Mouse (Mus musculus): ENCODE data around the gene Mphosph9. TPM values are rescaled to one million over a fixed set of nuclear protein-coding genes. Genes with fewer than 3 reads are reported as not detected.
A peak's percentile ranks its signal among the peaks of the same experiment; 100 is the strongest.
"Not testable (repeated sequence)": the region's sequence is repeated elsewhere in the genome, so short reads cannot be mapped to it uniquely, and the experiment has no call there.

The Mphosph9 gene
- polyA plus RNA-seq, 1 experiment from 2014 or later = 18.8 TPM

DNA sequence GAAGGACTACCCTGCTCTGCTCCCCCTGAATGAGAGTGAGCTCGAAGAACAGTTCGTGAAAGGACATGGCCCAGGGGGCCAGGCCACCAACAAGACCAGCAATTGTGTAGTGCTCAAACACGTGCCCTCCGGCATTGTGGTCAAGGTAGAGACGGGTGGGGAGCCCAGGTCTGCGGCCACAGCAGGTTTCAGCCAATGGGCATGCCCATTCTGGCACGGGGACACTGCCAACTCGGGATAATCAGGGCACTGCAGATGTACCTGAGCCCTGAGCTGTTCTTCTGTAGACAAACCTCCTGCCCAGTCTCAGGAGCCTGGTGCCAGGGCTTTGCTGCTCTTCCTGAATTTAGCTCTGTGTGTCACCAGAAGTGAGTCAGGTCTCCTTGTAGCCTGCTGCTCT lies 11.0 kb upstream of the Mphosph9 start:
- H3K9me3 ChIP-seq = no peaks in the 10 kb centered on the region
- H3K27ac ChIP-seq = peak overlapping the region; percentile 62; the same call in 1 of the 2 replicates
- no peak overlapping the region for H3K9ac ChIP-seq (replicated peaks)
- 89% methylated on average over 8 of the region's 8 CpGs for WGBS
- no peaks in the 10 kb centered on the region for H3K27me3 ChIP-seq
- no peaks in the 10 kb centered on the region for H3K36me3 ChIP-seq
- peaks cover 11% of the 10 kb centered on the region for H3K4me1 ChIP-seq (replicated peaks)
- H3K4me3 ChIP-seq (replicated peaks) = no peak overlapping the region
- H3K4me2 ChIP-seq = no peak overlapping the region
- ATAC-seq (ENCODE audit: insufficient number of reproducible peaks, insufficient read depth, low FRiP score, low TSS enrichment, low read depth) = no peak

DNA sequence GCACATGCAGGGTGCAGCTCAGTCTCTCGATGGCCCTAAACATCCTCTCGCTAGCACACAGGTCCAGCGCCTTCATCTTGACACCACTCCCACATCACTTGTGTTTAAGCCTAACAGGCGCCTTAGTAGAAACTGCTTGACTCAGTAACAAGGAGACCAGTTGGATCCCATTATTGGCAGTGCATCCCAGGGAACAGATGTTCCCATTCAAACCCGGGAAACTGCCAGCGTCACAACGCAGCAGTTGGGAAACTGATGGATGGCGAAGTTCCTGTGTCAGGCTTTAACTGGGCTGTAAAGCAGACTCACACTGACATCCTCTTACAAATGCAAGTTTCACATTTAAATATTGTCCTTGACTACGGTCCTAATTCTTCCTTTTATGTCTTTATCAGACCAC lies 10.1 kb upstream of the Mphosph9 start:
- no peak overlapping the region for H3K27ac ChIP-seq
- 23% methylated on average over 9 of the region's 9 CpGs for WGBS
- no peaks in the 10 kb centered on the region for H3K36me3 ChIP-seq
- peaks cover 11% of the 10 kb centered on the region for H3K4me1 ChIP-seq (replicated peaks)
- ATAC-seq (ENCODE audit: insufficient number of reproducible peaks, insufficient read depth, low FRiP score, low TSS enrichment, low read depth) = no peak
- no peak overlapping the region for H3K4me2 ChIP-seq
- H3K9me3 ChIP-seq = no peaks in the 10 kb centered on the region
- H3K9ac ChIP-seq (replicated peaks) = no peak overlapping the region
- no peaks in the 10 kb centered on the region for H3K27me3 ChIP-seq
- H3K4me3 ChIP-seq (replicated peaks) = no peak overlapping the region

DNA sequence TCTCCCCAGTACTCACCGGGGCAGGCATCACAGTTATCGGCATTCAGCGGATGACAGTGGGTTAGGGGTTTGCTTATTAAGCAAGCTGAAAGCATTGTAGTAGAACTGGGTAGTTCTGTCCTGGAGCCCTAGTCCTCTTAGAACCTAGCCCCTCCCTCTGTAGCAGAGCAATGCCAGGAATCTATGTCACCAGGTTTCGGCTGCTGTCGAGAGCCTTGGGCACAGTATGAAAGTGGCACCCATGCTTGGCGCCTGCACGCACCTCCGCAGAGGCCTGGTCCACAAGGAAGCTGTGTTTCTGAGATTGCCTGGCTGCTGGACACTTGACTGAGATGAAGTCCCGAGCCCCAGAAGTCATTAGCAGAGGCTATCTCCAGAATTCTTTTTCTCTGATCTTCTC lies 9.3 kb upstream of the Mphosph9 start:
- Histone ChIP-seq H3K4me3 (replicated peaks) (no peak overlapping the region), H3K4me1 (replicated peaks) (peaks cover 11% of the 10 kb centered on the region), H3K27ac (no peak overlapping the region), H3K27me3 (no peaks in the 10 kb centered on the region), H3K36me3 (no peaks in the 10 kb centered on the region), H3K9me3 (no peaks in the 10 kb centered on the region), H3K9ac (replicated peaks) (no peak overlapping the region), H3K4me2 (no peak overlapping the region)
- ATAC-seq (ENCODE audit: insufficient number of reproducible peaks, insufficient read depth, low FRiP score, low TSS enrichment, low read depth) = no peak
- 86% methylated on average over 9 of the region's 9 CpGs for WGBS

DNA sequence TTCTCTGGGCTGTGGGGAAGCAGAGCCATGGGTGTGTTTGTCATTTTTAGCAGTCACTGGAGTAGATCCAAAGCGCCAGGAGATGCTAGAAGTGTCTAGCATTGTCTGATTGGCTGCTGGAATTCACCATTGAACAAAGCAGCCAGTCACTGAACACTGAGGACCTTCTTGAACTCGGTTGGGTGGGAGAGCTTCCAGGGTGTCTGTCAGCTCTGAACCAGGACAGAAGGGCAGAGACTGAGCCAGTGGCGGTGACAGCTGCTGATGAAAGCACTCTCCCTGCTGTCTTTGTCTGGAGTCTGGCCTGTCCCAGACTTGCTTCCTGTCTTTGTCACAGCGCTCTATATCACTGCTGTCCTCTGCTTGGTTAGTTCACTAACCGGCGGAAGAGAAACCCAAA lies 6.6 kb upstream of the Mphosph9 start:
- Histone ChIP-seq H3K9ac (replicated peaks) (no peak overlapping the region), H3K36me3 (no peaks in the 10 kb centered on the region), H3K4me2 (no peak overlapping the region), H3K27me3 (no peaks in the 10 kb centered on the region), H3K27ac (no peak overlapping the region), H3K9me3 (no peaks in the 10 kb centered on the region), H3K4me3 (replicated peaks) (no peak overlapping the region), H3K4me1 (replicated peaks) (peaks cover 6% of the 10 kb centered on the region; the same call in 1 of the 2 replicates)
- WGBS = 52% methylated on average over 6 of the region's 6 CpGs
- no peak for ATAC-seq (ENCODE audit: insufficient number of reproducible peaks, insufficient read depth, low FRiP score, low TSS enrichment, low read depth)

DNA sequence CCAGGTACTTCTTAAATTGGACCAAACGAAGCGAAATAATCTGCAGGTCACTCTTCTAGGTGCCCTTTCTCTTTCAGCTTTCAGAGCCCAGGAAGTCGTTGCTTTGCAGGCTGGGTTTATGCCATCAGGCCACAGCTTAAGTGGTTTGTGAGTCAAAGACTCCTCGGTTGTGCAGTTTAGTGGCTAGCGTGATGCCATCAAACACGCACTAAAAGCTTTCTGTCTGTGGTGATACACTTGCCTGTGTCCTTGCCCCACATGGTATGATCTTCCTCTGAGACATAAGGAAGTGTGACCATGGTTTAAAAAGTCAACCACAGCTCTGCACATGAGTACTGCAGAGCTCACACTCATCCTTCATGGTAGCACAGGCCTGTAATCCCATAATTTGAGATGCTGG lies 2.3 kb upstream of the Mphosph9 start:
- Histone ChIP-seq H3K4me1 (replicated peaks) (peaks cover 14% of the 10 kb centered on the region), H3K9me3 (no peaks in the 10 kb centered on the region), H3K4me2 (no peak overlapping the region), H3K36me3 (peaks cover 2% of the 10 kb centered on the region; the same call in 1 of the 2 replicates), H3K4me3 (replicated peaks) (no peak overlapping the region), H3K27ac (no peak overlapping the region), H3K9ac (replicated peaks) (no peak overlapping the region), H3K27me3 (no peaks in the 10 kb centered on the region)
- no peak for ATAC-seq (ENCODE audit: insufficient number of reproducible peaks, insufficient read depth, low FRiP score, low TSS enrichment, low read depth)
- 90% methylated on average over 6 of the region's 6 CpGs for WGBS

DNA sequence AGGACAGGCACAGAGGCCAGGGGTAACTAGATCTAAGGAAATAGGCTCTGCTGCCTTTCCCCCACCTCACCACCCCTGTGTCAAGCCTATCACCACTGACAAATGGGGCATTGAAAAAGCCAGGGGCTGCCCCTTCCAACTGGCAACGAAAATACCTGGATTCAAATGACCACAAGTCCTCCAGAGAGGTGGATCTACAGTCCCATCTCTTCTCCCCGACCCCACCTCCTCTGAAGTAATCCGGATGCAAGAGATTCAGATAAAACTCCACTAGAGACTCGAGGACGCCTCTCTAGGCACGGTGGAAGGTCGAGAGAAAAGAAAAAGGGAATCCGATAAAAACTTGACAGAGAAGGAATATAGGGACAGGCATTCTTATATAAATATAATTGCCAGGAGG lies 943 bp downstream of the Mphosph9 start:
- Histone ChIP-seq H3K4me2 (peak overlapping the region; percentile 70), H3K9me3 (no peaks in the 10 kb centered on the region), H3K27me3 (no peaks in the 10 kb centered on the region), H3K36me3 (peaks cover 22% of the 10 kb centered on the region), H3K4me3 (replicated peaks) (peak overlapping the region; percentile 69), H3K9ac (replicated peaks) (peak overlapping the region; percentile 77), H3K4me1 (replicated peaks) (peaks cover 14% of the 10 kb centered on the region), H3K27ac (peak overlapping the region; percentile 97)
- no peak for ATAC-seq (ENCODE audit: insufficient number of reproducible peaks, insufficient read depth, low FRiP score, low TSS enrichment, low read depth)
- 13% methylated on average over 8 of the region's 8 CpGs for WGBS

DNA sequence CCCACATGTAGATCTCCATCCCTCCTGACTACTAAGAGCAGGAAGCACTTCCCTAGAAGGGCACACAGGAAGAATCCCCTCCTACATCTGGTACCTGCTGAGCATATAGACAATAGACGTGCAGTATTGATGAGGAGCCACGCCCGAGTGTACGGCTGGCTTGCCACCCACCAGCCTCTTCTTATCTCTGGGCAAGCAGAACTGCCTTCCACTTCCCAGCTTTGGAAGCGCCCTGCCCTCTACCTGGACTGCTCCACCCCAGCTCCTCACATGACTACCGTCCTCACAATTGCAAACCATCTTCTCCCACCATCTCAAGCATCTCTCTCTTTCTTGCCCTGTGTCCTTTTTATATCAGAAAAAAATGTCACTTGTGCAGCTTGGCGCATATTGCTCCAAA lies 10.1 kb downstream of the Mphosph9 start:
- Histone ChIP-seq H3K4me1 (replicated peaks) (0 out of 2 replicates have a peak, but pooled peaks cover 3% of the 10 kb centered on the region), H3K9me3 (peaks cover 2% of the 10 kb centered on the region; the same call in 1 of the 2 replicates), H3K4me3 (replicated peaks) (no peak overlapping the region), H3K27ac (no peak overlapping the region), H3K4me2 (no peak overlapping the region), H3K36me3 (peaks cover 82% of the 10 kb centered on the region), H3K9ac (replicated peaks) (no peak overlapping the region), H3K27me3 (no peaks in the 10 kb centered on the region)
- no peak for ATAC-seq (ENCODE audit: insufficient number of reproducible peaks, insufficient read depth, low FRiP score, low TSS enrichment, low read depth)
- WGBS = 91% methylated on average over 7 of the region's 7 CpGs

DNA sequence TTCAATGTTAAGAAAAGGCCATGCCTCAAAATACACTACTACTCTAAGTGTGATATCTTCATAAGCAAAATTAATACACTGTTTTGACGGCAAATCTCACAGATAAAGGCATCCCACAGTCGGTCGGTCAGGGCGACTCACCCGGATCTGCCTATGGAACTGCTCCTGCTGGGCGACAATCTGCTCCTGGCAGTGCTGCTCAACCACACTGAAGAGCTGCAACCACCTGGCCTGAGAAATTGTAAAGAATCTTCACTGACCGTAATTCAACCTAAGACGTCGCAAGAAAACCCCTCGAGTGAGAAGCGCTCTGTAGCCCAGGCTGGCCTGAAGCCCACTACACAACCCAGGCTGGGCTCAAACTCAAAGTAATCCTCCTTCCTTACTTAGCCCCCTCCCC lies 11.8 kb downstream of the Mphosph9 start:
- Histone ChIP-seq H3K36me3 (peaks cover 86% of the 10 kb centered on the region), H3K9me3 (peaks cover 7% of the 10 kb centered on the region), H3K27me3 (no peaks in the 10 kb centered on the region), H3K4me3 (replicated peaks) (no peak overlapping the region), H3K27ac (no peak overlapping the region), H3K4me1 (replicated peaks) (0 out of 2 replicates have a peak, but pooled peaks cover under 1% of the 10 kb centered on the region), H3K4me2 (no peak overlapping the region), H3K9ac (replicated peaks) (no peak overlapping the region)
- WGBS = 92% methylated on average over 11 of the region's 11 CpGs
- ATAC-seq (ENCODE audit: insufficient number of reproducible peaks, insufficient read depth, low FRiP score, low TSS enrichment, low read depth) = no peak

DNA sequence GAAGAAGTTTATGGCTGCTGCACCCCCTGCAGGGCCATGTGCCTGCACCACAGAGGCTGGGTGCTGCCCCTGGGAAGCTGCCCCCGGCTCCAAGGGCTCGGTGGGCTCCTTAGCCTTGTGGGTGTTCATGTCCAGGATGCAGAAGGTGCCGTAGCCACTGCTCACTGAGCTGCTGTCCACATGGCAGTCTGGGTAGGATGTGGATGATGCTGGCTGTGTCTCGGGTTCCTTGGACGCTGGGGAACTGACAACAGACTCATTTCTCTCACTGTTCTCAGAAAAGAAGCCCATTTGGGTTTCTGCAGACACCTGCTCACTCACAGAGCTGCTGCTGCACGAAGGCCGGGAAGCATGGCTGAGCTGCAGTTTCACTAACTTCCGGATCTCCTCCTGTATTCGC lies 12.3 kb downstream of the Mphosph9 start:
- Histone ChIP-seq H3K4me2 (no peak overlapping the region), H3K9me3 (peaks cover 7% of the 10 kb centered on the region), H3K9ac (replicated peaks) (no peak overlapping the region), H3K27me3 (no peaks in the 10 kb centered on the region), H3K36me3 (peaks cover 87% of the 10 kb centered on the region), H3K27ac (no peak overlapping the region), H3K4me3 (replicated peaks) (no peak overlapping the region), H3K4me1 (replicated peaks) (no peaks in the 10 kb centered on the region)
- WGBS = 93% methylated on average over 9 of the region's 9 CpGs
- no peak for ATAC-seq (ENCODE audit: insufficient number of reproducible peaks, insufficient read depth, low FRiP score, low TSS enrichment, low read depth)

DNA sequence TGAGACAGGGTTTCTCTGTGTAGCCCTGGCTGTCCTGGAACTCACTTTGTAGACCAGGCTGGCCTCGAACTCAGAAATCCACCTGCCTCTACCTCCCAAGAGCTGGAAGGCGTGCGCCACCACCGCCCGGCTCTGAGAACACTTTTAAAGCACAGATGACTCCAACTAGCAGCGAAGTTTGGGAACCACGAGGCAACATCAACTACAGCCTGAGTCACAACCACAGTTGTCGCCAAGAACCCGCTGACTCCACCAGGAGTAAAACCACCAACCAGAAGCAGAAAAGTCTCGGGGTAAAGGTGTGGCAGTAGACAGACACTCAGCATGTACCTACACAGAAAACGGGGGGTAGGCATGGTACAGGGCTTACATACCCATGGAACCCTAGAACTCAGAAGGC lies 17.7 kb downstream of the Mphosph9 start:
- Histone ChIP-seq H3K27me3 (no peaks in the 10 kb centered on the region), H3K36me3 (peaks cover 94% of the 10 kb centered on the region)
- WGBS = 93% methylated on average over 11 of the region's 11 CpGs

DNA sequence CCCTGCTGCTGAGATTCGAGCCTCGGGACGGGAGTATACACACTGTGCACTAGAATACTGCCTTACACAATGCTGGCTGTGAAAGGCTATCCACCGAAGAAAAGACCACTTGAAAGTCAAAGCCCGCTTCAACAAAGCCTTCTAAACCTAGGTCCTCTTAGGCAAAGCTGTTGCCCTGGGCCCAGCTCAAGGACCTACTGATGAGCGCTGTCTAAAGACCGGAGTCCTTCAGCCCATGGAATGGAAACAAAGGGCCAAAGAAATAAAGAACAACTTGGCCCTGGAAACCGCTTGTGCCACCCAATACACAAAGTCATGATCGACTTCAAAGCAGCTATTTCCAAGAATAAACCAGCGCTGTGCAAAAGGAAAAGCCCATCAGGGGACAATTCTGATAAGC lies 18.6 kb downstream of the Mphosph9 start:
- Histone ChIP-seq H3K4me1 (replicated peaks) (no peaks in the 10 kb centered on the region), H3K27ac (no peak overlapping the region), H3K9me3 (peaks cover 7% of the 10 kb centered on the region), H3K9ac (replicated peaks) (no peak overlapping the region), H3K27me3 (no peaks in the 10 kb centered on the region), H3K36me3 (peaks cover 87% of the 10 kb centered on the region), H3K4me3 (replicated peaks) (no peak overlapping the region), H3K4me2 (no peak overlapping the region)
- ATAC-seq (ENCODE audit: insufficient number of reproducible peaks, insufficient read depth, low FRiP score, low TSS enrichment, low read depth) = no peak
- WGBS = 93% methylated on average over 10 of the region's 10 CpGs

More for the DNA sequence above, 17.7 kb downstream of the Mphosph9 start:
- no peak for ATAC-seq (ENCODE audit: insufficient number of reproducible peaks, insufficient read depth, low FRiP score, low TSS enrichment, low read depth)
- no peak overlapping the region for H3K4me3 ChIP-seq (replicated peaks)
- peaks cover 7% of the 10 kb centered on the region for H3K9me3 ChIP-seq
- no peak overlapping the region for H3K9ac ChIP-seq (replicated peaks)
- H3K4me2 ChIP-seq = no peak overlapping the region
- no peaks in the 10 kb centered on the region for H3K4me1 ChIP-seq (replicated peaks)
- H3K27ac ChIP-seq = no peak overlapping the region

DNA sequence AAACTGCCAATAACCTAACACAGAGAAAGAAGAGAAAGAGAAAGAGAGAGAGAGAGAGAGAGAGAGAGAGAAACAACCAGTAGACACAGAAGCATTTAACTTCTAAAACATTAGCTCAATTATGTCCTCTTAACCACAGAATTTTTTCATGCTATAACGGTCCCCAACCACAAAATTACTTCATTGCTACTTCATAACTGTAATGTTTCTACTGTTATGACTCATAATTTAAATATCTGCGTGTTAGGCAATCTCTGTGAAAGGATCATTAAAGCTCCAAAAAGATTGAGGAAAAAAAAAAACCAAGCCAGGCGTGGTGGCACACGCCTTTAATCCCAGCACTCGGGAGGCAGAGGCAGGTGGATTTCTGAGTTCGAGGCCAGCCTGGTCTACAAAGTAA lies 24.9 kb downstream of the Mphosph9 start:
- not testable (repeated sequence) for H3K4me2 ChIP-seq; H3K4me3 ChIP-seq (replicated peaks); ATAC-seq (ENCODE audit: insufficient number of reproducible peaks, insufficient read depth, low FRiP score, low TSS enrichment, low read depth); H3K4me1 ChIP-seq (replicated peaks); H3K27ac ChIP-seq; H3K9ac ChIP-seq (replicated peaks); H3K27me3 ChIP-seq; H3K9me3 ChIP-seq
- peaks cover 73% of the 10 kb centered on the region for H3K36me3 ChIP-seq
- 94% methylated on average over 6 of the region's 6 CpGs for WGBS

Data from limb, embryonic 12.5 days (tissue).